Mouse (Mus musculus): ENCODE measurements around the gene Gm13289. TPM values are rescaled to one million over a fixed set of nuclear protein-coding genes. Genes with fewer than 3 reads are reported as not detected.
"Not testable (repeated sequence)": the region's sequence is repeated elsewhere in the genome, so short reads cannot be mapped to it uniquely, and the experiment has no call there.

The Gm13289 gene
- polyA plus RNA-seq (2015; fragmentation: Nextera tagmentation; extraction: Ambion mirVana): not detected in 2 replicates

GRCm38 (mm10) chr4:88776622-88777021, at the start of gene Gm13289:
Gene Gm13289, plus strand, starts transcription at chr4:88776922.
- no CpG with 5 or more reads among the region's 29 CpGs for WGBS
- ATAC-seq (ENCODE audit: borderline replicate concordance, extremely low read depth, low FRiP score, low TSS enrichment); H3K4me1 ChIP-seq; H3K27me3 ChIP-seq; H3K9ac ChIP-seq; H3K27ac ChIP-seq; H3K4me2 ChIP-seq; H3K9me3 ChIP-seq; H3K4me3 ChIP-seq; H3K36me3 ChIP-seq: not testable (repeated sequence)

GRCm38 (mm10) chr4:88727324-88727723, 49.4 kb upstream of the Gm13289 start:
- Histone ChIP-seq H3K9ac (no peak overlapping the region), H3K9me3 (no peaks in the 10 kb centered on the region), H3K4me2 (peak overlapping the region; percentile 16; the same call in 1 of the 2 replicates), H3K27me3 (no peaks in the 10 kb centered on the region), H3K36me3 (no peaks in the 10 kb centered on the region), H3K27ac (no peak overlapping the region), H3K4me3 (no peak overlapping the region), H3K4me1 (no peaks in the 10 kb centered on the region)
- 0% methylated on average over 1 of the region's 1 CpGs for WGBS
- ATAC-seq (ENCODE audit: borderline replicate concordance, extremely low read depth, low FRiP score, low TSS enrichment): no peak

DNA sequence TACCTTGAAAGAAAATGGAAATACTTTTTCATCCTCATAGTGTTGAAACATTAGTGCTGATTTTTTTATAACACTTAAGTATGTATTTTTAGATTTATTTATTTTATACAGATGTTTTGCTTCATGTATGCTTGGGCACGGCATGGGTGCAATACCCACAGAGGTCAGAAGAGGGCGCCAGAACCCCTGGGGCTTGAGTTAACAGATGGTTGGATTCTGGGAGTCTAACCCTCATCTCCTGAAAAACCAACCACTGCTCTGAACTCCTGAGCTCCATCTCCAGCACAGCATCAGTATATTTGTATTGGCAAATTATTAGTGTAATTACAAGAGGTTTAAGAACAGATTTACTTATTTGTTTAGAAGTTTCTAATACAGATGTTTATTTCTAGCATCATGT, 38.2 kb upstream of the Gm13289 start:
- Histone ChIP-seq H3K27me3 (no peaks in the 10 kb centered on the region), H3K9me3 (no peaks in the 10 kb centered on the region), H3K4me3 (no peak overlapping the region), H3K4me2 (no peak overlapping the region), H3K27ac (no peak overlapping the region), H3K9ac (no peak overlapping the region), H3K4me1 (peaks cover 9% of the 10 kb centered on the region), H3K36me3 (no peaks in the 10 kb centered on the region)
- ATAC-seq (ENCODE audit: borderline replicate concordance, extremely low read depth, low FRiP score, low TSS enrichment): no peak
- 5% methylated on average over 2 of the region's 2 CpGs for WGBS

DNA sequence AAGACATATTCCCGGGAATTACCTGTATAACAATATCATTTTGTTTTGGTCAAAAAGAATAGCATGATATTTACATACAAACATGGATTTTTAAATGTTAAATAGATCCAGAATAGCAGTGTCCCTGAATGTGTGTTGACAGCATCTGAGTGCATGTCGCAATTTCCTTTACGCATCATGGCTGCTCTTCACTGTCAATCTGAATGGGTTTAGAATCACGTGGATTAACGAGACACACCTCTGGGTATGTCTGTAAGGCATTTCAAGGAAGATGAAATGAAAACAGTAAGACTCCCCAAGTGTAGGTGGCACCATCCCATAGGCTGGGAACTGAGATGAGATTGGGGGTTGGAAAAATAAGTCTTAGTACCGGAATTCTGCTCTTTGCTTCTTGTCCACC, 37.7 kb upstream of the Gm13289 start:
- H3K4me1 ChIP-seq: peaks cover 12% of the 10 kb centered on the region
- no peak overlapping the region for H3K4me3 ChIP-seq
- H3K27ac ChIP-seq: no peak overlapping the region
- no peaks in the 10 kb centered on the region for H3K9me3 ChIP-seq
- H3K9ac ChIP-seq: no peak overlapping the region
- ATAC-seq (ENCODE audit: borderline replicate concordance, extremely low read depth, low FRiP score, low TSS enrichment): no peak
- 81% methylated on average over 6 of the region's 6 CpGs for WGBS
- H3K36me3 ChIP-seq: no peaks in the 10 kb centered on the region
- H3K4me2 ChIP-seq: no peak overlapping the region
- H3K27me3 ChIP-seq: no peaks in the 10 kb centered on the region

DNA sequence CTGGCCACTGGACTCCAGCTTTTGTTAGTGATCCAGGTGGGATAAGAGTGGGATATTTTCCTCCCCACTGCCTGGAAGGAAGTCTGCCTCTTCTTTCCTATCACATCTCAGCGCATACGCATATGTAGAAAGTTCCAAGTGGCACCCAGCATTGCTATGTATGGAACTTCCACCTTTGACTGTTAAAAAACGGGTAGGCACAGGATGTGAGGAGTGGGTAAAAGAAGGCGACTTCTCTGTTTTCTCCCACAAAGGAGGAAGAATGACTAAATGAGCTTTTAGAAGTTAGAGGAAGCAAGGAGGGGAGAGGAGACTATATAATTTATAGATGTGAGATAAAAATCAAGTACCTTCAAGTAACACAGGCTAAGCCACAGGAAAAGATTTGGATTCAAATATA, 35.3 kb upstream of the Gm13289 start:
- Histone ChIP-seq H3K27ac (no peak overlapping the region), H3K36me3 (no peaks in the 10 kb centered on the region), H3K4me3 (no peak overlapping the region), H3K4me1 (peaks cover 15% of the 10 kb centered on the region), H3K4me2 (no peak overlapping the region), H3K9ac (no peak overlapping the region), H3K9me3 (no peaks in the 10 kb centered on the region), H3K27me3 (no peaks in the 10 kb centered on the region)
- WGBS: 83% methylated on average over 4 of the region's 4 CpGs
- ATAC-seq (ENCODE audit: borderline replicate concordance, extremely low read depth, low FRiP score, low TSS enrichment): no peak

GRCm38 (mm10) chr4:88742771-88743371, 33.9 kb upstream of the Gm13289 start:
- no peak overlapping the region for H3K4me3 ChIP-seq
- no peaks in the 10 kb centered on the region for H3K9me3 ChIP-seq
- no peak for ATAC-seq (ENCODE audit: borderline replicate concordance, extremely low read depth, low FRiP score, low TSS enrichment)
- peaks cover 15% of the 10 kb centered on the region for H3K4me1 ChIP-seq
- no peak overlapping the region for H3K4me2 ChIP-seq
- no peak overlapping the region for H3K9ac ChIP-seq
- H3K27ac ChIP-seq: no peak overlapping the region; the same call in 1 of the 2 replicates
- WGBS: 47% methylated on average over 7 of the region's 7 CpGs
- no peaks in the 10 kb centered on the region for H3K27me3 ChIP-seq
- H3K36me3 ChIP-seq: no peaks in the 10 kb centered on the region

- WGBS: 69% methylated on average over 3 of the region's 3 CpGs
- Histone ChIP-seq H3K27me3 (no peaks in the 10 kb centered on the region), H3K9ac (no peak overlapping the region), H3K9me3 (no peaks in the 10 kb centered on the region), H3K4me2 (no peak overlapping the region), H3K27ac (no peak overlapping the region), H3K36me3 (no peaks in the 10 kb centered on the region), H3K4me3 (no peak overlapping the region), H3K4me1 (peaks cover 15% of the 10 kb centered on the region)
- no peak for ATAC-seq (ENCODE audit: borderline replicate concordance, extremely low read depth, low FRiP score, low TSS enrichment)
Observed at GRCm38 (mm10) chr4:88744207-88744606, 32.5 kb upstream of the Gm13289 start.

DNA sequence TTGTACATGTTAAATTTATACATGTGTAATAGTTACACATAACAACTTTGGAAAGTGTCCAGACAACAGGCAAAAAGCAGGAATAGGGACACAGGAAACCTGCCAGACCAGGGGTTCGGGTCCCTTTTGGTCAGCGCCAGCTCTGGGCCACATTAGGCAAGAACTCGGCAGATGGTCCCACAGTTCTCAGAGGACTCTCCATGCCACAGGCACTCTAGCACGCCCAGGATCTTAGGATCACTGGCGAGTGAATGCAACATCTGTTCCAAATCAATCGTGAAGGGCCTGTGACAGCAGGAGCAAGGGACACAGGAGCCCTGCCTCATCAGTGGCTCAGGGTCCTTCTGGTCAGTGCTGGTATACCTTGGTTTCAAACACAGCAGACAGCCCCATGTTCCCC, 26.8 kb upstream of the Gm13289 start:
- Histone ChIP-seq H3K4me2 (no peak overlapping the region), H3K9me3 (no peaks in the 10 kb centered on the region), H3K4me1 (0 out of 2 replicates have a peak, but pooled peaks cover 3% of the 10 kb centered on the region), H3K27ac (no peak overlapping the region), H3K9ac (no peak overlapping the region), H3K4me3 (no peak overlapping the region), H3K27me3 (no peaks in the 10 kb centered on the region), H3K36me3 (no peaks in the 10 kb centered on the region)
- 51% methylated on average over 6 of the region's 6 CpGs for WGBS
- no peak for ATAC-seq (ENCODE audit: borderline replicate concordance, extremely low read depth, low FRiP score, low TSS enrichment)

DNA sequence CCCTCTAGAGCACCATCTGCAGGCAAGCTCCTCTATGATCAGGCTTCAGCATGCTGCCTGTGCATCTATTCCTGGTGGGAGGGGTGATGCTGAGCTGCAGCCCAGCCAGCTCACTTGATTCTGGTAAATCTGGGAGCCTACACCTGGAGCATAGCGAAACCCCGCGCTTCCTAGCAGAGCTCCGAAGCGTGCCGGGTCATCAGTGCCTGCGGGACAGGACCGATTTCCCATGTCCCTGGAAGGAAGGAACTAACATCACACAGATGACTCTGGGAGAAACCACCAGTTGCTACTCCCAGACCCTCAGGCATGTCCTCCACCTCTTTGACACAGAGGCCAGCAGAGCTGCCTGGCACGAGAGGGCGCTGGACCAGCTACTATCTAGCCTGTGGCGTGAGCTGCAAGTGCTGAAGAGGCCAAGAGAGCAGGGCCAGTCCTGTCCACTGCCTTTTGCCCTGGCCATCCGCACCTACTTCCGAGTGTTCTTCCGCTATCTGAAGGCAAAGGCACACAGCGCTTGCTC, 21.8 kb upstream of the Gm13289 start, which contains the start of gene Gm13271:
Gene Gm13271, plus strand, starts transcription at position 51 of the 523 bp plus-strand sequence.
- not testable (repeated sequence) for H3K4me1 ChIP-seq; H3K27me3 ChIP-seq; H3K4me2 ChIP-seq; H3K27ac ChIP-seq; ATAC-seq (ENCODE audit: borderline replicate concordance, extremely low read depth, low FRiP score, low TSS enrichment); H3K9me3 ChIP-seq; H3K36me3 ChIP-seq; H3K4me3 ChIP-seq; H3K9ac ChIP-seq
- WGBS: 74% methylated on average over 15 of the region's 15 CpGs

GRCm38 (mm10) chr4:88756581-88757513, 19.9 kb upstream of the Gm13289 start:
- not testable (repeated sequence) for H3K27me3 ChIP-seq; H3K4me1 ChIP-seq; H3K9me3 ChIP-seq; ATAC-seq (ENCODE audit: borderline replicate concordance, extremely low read depth, low FRiP score, low TSS enrichment); H3K36me3 ChIP-seq
- 10% methylated on average over 28 of the region's 31 CpGs for WGBS
- peak overlapping the region; percentile 85 for H3K4me2 ChIP-seq
- peak overlapping the region; percentile 74 for H3K9ac ChIP-seq
- H3K27ac ChIP-seq: peak overlapping the region; percentile 97
- peak overlapping the region; percentile 60 for H3K4me3 ChIP-seq

- not testable (repeated sequence) for H3K27me3 ChIP-seq, H3K36me3 ChIP-seq, H3K9me3 ChIP-seq, H3K4me1 ChIP-seq
- Histone ChIP-seq H3K4me3 (peak overlapping the region; percentile 60), H3K27ac (peak overlapping the region; percentile 97), H3K9ac (peak overlapping the region; percentile 74; the same call in 1 of the 2 replicates), H3K4me2 (peak overlapping the region; percentile 85)
- peak; percentile 100 for ATAC-seq (ENCODE audit: borderline replicate concordance, extremely low read depth, low FRiP score, low TSS enrichment)
- WGBS: under 1% methylated on average over 19 of the region's 21 CpGs
Observed at GRCm38 (mm10) chr4:88757628-88758031, 19.1 kb upstream of the Gm13289 start.

- not testable (repeated sequence) for H3K27me3 ChIP-seq; H3K27ac ChIP-seq; H3K9me3 ChIP-seq; H3K4me2 ChIP-seq; H3K4me1 ChIP-seq; H3K36me3 ChIP-seq; ATAC-seq (ENCODE audit: borderline replicate concordance, extremely low read depth, low FRiP score, low TSS enrichment); H3K9ac ChIP-seq; H3K4me3 ChIP-seq
- 82% methylated on average over 9 of the region's 9 CpGs for WGBS
Observed at GRCm38 (mm10) chr4:88758751-88759150, 18.0 kb upstream of the Gm13289 start.
